Mouse (Mus musculus) C2C12 (cell line): ENCODE data around the gene Map1b. TPM values are rescaled to one million over a fixed set of nuclear protein-coding genes. Genes with fewer than 3 reads are reported as not detected.

Experiments
- H3K27me3 ChIP-seq: one replicate; pipeline ENCODE4 v1.6.1; 2011; ENCODE audit not compliant: control insufficient read depth, insufficient read depth, insufficient read length
- H3K36me3 ChIP-seq: one replicate; pipeline ENCODE4 v1.6.1; 2011; ENCODE audit not compliant: control insufficient read depth, insufficient read depth
- H3K4me3 ChIP-seq: one replicate; pipeline ENCODE4 v1.5.1; 2011; ENCODE audit warnings: mild to moderate bottlenecking, control low read depth; ENCODE audit not compliant: poor library complexity, insufficient read depth, severe bottlenecking
- H3K79me2 ChIP-seq: one replicate; pipeline ENCODE4 v1.6.1; 2011; ENCODE audit not compliant: control insufficient read depth, insufficient read depth
- H3K79me3 ChIP-seq: one replicate; pipeline ENCODE4 v1.6.1; 2011; ENCODE audit warnings: low read depth, control low read depth
- H3ac ChIP-seq: one replicate; pipeline ENCODE3; 2011; ENCODE audit warnings: low read depth; ENCODE audit not compliant: control insufficient read depth, insufficient read length
- CEBPB ChIP-seq: IDR thresholded peaks from one replicate; pipeline ENCODE4 v1.6.1; 2011; ENCODE audit warnings: low read depth, mild to moderate bottlenecking, control low read depth, moderate library complexity
- CTCF ChIP-seq: IDR thresholded peaks from one replicate; pipeline ENCODE4 v1.5.1; 2011; ENCODE audit not compliant: control insufficient read depth, insufficient read depth, insufficient read length
- FOSL1 ChIP-seq: IDR thresholded peaks from one replicate; pipeline ENCODE4 v1.8.0; 2011; ENCODE audit warnings: mild to moderate bottlenecking, low read length; ENCODE audit not compliant: poor library complexity, insufficient read depth, severe bottlenecking
- MAX ChIP-seq: IDR thresholded peaks from one replicate; pipeline ENCODE4 v1.6.1; 2011; ENCODE audit warnings: mild to moderate bottlenecking, control low read depth
- MYOD1 ChIP-seq: IDR thresholded peaks from one replicate; pipeline ENCODE4 v1.6.1; 2011; ENCODE audit warnings: low read depth; ENCODE audit not compliant: control insufficient read depth, insufficient read length
- MYOG ChIP-seq: IDR thresholded peaks from one replicate; pipeline ENCODE4 v1.6.1; 2011; ENCODE audit not compliant: control insufficient read depth, insufficient read length; ENCODE audit errors: extremely low read depth
- USF1 ChIP-seq: IDR thresholded peaks from one replicate; pipeline ENCODE4 v1.6.1; 2011; ENCODE audit warnings: low read depth, mild to moderate bottlenecking, control low read depth, moderate library complexity
- long read RNA-seq, 2 experiments: library from polyadenylated mRNA; unstranded; transcript quantifications; one replicate each; pipeline ENCODE4 v2.0.0; 2019 to 2020
- polyA plus RNA-seq: library from polyadenylated mRNA; unstranded; fragments of >200 nt; fragmentation: generic; extraction: Trizol; gene quantifications from one replicate; pipeline ENCODE4 v1.2.1, GENCODE M21; 2012; ENCODE audit warnings: missing spikeins

Gene Map1b
- 26.4 TPM for polyA plus RNA-seq
- long read RNA-seq, experiment 1, partial matches to known transcripts = 67 of 182 reads
- long read RNA-seq, experiment 1, other reads (novel, unspliced or antisense) = 113 of 182 reads
- long read RNA-seq, experiment 2, partial matches to known transcripts = 384 of 501 reads
- long read RNA-seq, experiment 2, other reads (novel, unspliced or antisense) = 115 of 501 reads

DNA sequence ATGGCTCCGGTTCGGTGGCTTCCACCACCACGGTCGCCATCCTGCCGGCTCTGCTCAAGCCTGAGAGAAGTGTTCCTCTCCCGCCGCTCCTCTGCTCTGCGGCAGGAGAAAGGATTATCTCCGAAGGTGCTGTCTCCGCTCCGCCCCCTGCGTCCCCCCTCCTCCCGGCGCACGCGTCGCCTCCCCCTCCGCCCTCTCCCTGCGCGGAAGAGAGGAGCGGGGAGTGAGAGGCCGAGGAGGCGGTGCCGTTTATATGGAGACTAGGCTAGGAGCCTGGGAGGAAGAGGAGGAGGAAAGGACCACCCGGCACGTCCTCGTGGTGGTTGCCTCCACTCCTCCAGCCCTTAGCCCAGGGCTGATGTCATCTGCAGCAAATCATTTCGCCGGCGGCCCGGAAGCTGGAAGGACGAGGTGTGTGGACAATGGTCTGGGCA is at the start of gene Map1b:
Gene Map1b (minus strand): TSS at position 93 of the 434 bp plus-strand sequence.
- H3K4me3 ChIP-seq = peak within 1 kb of the TSS; percentile 71
- peaks cover 44% of the 10 kb centered on the region for H3K79me2 ChIP-seq
- peak within 1 kb of the TSS; percentile 82 for H3ac ChIP-seq
- H3K36me3 ChIP-seq = peaks cover 17% of the 10 kb centered on the region
- TF ChIP-seq FOSL1 = no peak
- H3K27me3 ChIP-seq = no peaks in the 10 kb centered on the region
- peaks cover 23% of the 10 kb centered on the region for H3K79me3 ChIP-seq

DNA sequence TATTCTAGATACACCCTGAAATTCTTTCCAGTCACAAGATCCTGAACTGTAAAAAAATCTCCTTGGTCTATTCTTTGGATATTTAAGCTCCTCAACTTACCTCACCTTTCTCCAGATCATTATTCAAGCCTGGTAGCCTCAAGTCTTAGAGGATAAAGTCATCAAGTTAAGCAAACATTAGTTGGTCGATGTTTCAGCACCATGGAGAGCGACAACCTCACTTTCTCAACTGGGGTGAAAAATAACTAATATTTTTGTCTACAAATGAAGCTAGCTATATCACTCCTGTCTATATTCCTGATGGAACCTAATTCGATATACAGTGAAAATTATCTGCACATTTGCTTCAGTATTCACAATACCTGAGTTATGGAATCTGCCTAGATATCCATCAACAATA is 48.0 kb upstream of the Map1b start:
- Histone ChIP-seq H3K79me3 (no peaks in the 10 kb centered on the region), H3ac (no peak overlapping the region), H3K36me3 (no peaks in the 10 kb centered on the region), H3K4me3 (no peak overlapping the region), H3K79me2 (no peaks in the 10 kb centered on the region), H3K27me3 (peaks cover 4% of the 10 kb centered on the region)
- TF ChIP-seq FOSL1 = no peak
- no peak for TF ChIP-seq MYOD1
- no peak for TF ChIP-seq CTCF
- TF ChIP-seq MYOG = no peak
- no peak for TF ChIP-seq CEBPB

DNA sequence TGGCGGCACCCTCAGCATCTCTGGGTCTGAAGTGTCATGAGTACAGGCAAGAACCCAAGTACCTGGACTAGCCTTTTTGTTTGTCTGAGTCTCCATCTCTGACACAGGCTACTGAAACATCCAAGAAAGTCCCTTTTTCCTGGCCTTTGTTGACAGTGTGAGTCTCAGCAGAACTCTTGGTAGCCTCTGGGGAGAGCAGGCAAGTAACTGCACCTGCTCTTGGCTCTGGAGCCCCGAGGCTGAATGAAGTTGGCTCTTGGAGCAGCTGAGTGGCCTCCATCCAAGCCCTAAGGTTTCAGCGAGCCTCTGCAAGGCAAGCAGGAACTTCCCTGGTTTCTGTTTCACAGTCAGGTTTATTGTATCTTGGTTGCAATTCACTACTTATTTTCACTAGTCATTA is 46.7 kb upstream of the Map1b start:
- H3K79me3 ChIP-seq = no peaks in the 10 kb centered on the region
- H3K79me2 ChIP-seq = no peaks in the 10 kb centered on the region
- H3K4me3 ChIP-seq = no peak overlapping the region
- peaks cover 4% of the 10 kb centered on the region for H3K27me3 ChIP-seq
- H3K36me3 ChIP-seq = no peaks in the 10 kb centered on the region
- H3ac ChIP-seq = no peak overlapping the region
- no peak for TF ChIP-seq CTCF
- no peak for TF ChIP-seq CEBPB
- no peak for TF ChIP-seq MYOD1
- TF ChIP-seq USF1 = no peak

DNA sequence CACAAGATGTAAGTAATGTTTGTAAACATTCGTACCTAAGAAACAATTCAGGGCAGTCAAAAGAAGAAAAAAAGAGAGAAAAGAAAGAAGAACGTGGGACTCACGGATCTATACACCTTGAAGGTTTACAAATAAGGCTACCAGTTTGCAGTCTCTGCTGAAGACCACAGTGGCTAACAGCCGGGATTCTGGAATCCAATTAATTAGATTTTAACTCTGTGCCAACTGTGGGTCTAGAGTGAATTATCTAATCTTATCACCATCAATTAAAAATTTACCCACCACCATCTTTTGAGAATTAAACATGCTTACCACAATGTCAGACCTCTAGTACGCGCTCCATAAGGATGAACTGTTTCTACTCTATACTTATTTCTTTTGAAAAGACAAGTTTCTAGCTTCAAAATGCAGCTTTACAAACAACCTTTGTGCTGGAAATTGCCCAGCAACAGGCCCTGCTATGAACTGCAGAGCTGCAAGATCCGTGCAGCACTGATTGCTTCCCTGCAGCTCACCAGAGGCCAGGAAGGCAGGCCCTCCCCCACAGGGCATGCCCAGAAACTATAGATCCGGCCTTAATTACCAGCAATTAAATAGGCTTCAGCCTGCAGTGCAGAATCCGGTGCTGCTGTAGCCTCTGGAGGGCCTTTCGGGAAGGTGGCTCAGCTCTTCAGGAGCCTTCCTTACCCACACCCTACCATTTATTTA is 45.7 kb upstream of the Map1b start:
- Histone ChIP-seq H3K79me2 (no peaks in the 10 kb centered on the region), H3K27me3 (peaks cover 4% of the 10 kb centered on the region), H3ac (no peak overlapping the region), H3K4me3 (no peak overlapping the region), H3K36me3 (no peaks in the 10 kb centered on the region), H3K79me3 (no peaks in the 10 kb centered on the region)
- TF ChIP-seq MYOD1 = no peak
- TF ChIP-seq CTCF = no peak
- no peak for TF ChIP-seq CEBPB
- TF ChIP-seq MYOG = no peak
- no peak for TF ChIP-seq MAX
- no peak for TF ChIP-seq FOSL1
- TF ChIP-seq USF1 = no peak

DNA sequence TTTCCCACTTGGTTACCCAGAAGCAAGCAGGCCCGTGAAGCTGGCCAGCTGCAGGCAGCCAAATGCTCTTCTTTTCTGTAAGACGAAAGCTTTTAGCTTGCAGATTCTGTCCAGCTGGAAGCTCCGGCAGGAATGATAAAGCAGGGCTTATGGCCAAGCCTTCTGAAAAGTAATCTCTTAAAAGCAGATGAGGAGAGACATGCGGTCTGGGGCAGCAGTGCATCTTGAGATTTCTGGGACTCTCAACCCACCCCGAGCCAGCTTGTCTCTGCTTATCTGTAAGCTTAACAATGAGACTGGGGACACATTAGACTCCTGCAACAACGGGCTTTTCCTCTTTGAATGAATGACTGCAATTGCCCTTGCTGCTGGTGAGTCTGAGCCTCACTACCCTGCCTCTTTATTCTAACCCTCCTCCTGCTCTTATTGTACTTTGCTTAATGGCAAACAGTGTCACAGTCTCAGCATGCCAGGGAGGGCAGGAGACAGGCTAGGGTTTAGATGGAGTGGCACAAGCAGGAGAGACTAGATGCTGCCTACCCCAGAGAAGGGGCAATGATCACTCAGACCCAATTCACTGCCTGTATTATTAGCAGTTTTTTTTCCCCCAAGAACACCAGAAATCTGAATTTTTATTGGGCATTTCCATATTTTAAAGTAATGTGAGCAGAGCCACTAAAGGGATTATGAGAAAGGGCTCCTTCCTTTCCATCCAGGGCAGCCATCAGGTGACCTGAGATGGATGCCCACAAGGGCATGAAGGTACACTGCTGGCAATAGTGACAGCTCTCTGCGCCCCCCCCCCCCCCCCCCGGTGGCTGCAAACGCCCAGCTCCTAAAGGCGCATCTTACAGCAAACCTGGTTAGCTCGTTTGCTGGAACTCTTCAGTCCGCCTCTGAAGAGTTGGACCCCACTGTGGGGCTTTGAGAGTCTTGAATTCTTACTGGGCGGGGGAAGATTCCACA is 44.6 kb upstream of the Map1b start:
- no peak overlapping the region for H3K4me3 ChIP-seq
- H3K36me3 ChIP-seq = no peaks in the 10 kb centered on the region
- H3K79me2 ChIP-seq = no peaks in the 10 kb centered on the region
- H3ac ChIP-seq = no peak overlapping the region
- peaks cover 4% of the 10 kb centered on the region for H3K27me3 ChIP-seq
- H3K79me3 ChIP-seq = no peaks in the 10 kb centered on the region
- TF ChIP-seq FOSL1 (no peak), MYOD1 (no peak), MYOG (no peak)
